Mouse (Mus musculus) thymus, postnatal 36 days (tissue): ENCODE results near the gene Vmn2r38.
"Not testable (repeated sequence)": the region's sequence is repeated elsewhere in the genome, so short reads cannot be mapped to it uniquely, and the experiment has no call there.

Source experiments
- DNase-seq, 2 experiments: peaks; one replicate each; pipeline ENCODE4 v3.0.0; 2022; ENCODE audit warnings: mixed read lengths in 2 of 2

The Vmn2r38 gene

DNA sequence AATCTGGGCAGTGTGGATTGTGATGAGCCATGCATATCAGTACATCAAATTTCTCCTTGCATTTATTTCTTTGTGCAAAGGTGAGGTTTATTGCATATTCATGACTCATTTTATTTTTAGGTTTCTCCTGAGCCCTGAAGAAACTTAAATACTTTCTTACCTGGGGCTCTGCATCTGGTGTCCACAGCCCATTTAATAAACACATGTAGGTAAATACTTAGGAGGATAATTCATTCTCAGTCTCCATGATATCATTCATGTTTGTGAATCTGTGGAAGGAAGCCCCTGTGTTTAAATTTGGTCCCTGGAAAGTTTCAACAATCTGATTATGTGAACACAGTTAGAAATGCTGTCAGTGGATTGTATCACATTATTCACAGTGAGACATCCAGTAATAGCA lies at the start of gene Vmn2r38:
Vmn2r38 (minus strand) TSS at position 101 of the 400 bp plus-strand sequence.
- not testable (repeated sequence) for DNase-seq

DNA sequence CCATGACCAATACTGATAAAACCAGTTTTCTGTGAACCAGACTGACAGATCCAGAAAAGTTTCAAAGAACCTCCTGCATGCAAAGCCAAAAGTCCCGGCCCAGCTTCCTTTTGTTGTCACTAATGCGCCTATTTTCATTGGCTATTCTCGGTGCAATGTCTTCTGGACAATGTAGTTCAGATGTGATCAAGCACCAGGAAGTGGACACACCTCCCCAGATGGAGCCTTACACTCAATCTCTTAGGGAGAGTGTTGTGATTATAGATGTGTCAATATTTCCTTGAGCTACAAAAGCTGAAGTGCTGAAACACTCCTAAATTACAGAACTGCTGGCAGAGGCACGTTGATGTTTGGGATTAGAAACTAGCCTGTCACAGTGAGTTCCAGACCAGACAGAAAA lies 32.3 kb downstream of the Vmn2r38 start:
- DNase-seq: not testable (repeated sequence)

DNA sequence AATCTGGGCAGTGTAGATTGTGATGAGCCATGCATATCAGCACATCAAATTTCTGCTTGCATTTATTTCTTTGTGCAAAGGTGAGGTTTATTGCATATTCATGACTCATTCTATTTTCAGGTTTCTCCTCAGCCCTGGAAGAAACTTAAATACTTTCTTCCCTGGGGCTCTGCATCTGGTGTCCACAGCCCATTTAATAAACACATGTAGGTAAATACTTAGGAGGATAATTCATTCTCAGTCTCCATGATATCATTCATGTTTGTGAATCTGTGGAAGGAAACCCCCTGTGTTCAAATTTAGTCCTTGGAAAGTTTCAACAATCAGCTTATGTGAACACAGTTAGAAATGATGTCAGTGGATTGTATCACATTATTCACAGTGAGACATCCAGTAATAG lies 67.0 kb downstream of the Vmn2r38 start, which contains the start of gene Vmn2r39:
Vmn2r39 (minus strand) TSS at position 101 of the 400 bp plus-strand sequence.
- DNase-seq: not testable (repeated sequence)
